Mouse (Mus musculus): Measurements from ENCODE around the gene Xiap. TPM values are rescaled to one million over a fixed set of nuclear protein-coding genes. Genes with fewer than 3 reads are reported as not detected.
"Not testable (repeated sequence)": the region's sequence is repeated elsewhere in the genome, so short reads cannot be mapped to it uniquely, and the experiment has no call there.

Gene Xiap
- polyA plus RNA-seq (2016; fragmentation: Nextera tagmentation; extraction: Ambion mirVana), result 8.8 and 10.5 TPM in 2 replicates

DNA sequence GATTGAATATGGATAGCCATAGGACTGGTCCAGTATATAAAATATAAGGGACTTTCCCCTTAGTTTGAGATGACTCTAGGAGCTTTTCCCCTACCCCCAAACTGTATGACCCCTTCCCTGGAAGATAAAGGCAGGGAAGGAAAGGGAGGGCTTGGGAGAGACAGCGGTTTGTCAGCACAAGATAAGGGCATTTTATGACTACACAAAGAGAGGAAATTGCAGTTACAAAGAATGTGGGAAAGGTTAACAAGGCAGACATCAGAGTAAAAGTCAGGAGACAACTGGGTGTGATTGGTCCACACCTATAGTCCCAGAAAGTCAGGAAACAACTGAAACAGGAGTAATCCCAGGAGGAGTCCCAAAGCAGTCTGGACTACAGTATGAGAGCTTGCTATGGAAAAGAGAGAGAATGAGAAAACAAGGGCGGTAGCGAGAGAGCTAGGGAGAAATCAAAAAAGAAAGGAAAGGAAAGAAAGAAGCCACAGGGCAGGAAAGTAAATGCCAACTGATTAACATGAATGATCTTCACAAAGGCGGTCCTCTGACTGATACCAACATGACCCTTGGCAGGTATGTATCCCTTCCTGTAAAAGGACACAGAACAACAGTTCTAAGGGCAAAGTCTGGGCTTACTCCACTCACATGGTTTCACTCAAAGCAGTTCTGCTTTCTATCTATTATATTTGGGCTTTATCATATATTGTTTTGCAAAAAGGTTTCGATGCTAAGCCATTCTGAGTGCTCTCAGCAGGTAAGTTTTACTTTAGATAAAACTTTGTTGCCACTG lies at the start of gene Xiap:
Gene Xiap (plus strand): TSS at position 398 of the 787 bp plus-strand sequence.
- DNase-seq (ENCODE audit: low spot score), result no peak
- no peak within 1 kb of the TSS for H3K4me3 ChIP-seq
- no peaks in the 10 kb centered on the region for H3K9me3 ChIP-seq
- H3K4me1 ChIP-seq, result no peaks in the 10 kb centered on the region
- 60% methylated on average over 5 of the region's 5 CpGs for WGBS
- no peaks in the 10 kb centered on the region for H3K36me3 ChIP-seq
- H3K27me3 ChIP-seq (ENCODE audit: insufficient read depth, poor library complexity, severe bottlenecking), result no peaks in the 10 kb centered on the region
- H3K27ac ChIP-seq, result no peak within 1 kb of the TSS

DNA sequence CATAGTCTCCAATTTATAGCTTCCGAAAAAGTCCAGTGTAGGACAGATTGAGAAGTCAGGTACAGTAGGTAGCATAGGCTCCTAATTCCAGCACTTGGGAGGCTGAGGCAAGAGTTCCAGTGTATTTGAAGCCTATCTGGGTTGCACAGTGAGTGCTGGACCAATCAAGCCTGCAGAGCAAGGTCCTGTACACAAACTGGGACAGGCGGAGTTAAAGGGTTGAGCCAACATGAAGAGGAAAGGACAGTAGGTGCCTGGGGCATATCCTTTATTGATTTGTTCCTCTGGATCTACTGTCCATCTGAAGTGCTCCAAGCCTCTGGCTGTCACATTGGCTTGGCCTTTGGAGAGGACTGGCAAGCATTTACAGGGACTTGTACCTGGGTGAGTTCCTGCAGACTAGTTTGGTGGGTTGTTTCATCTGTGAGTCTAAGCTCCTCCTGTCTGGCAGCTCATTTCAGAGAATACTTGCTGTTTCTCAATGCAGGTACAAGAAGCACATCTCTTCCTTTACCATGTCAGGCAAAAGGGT lies 46.7 kb upstream of the Xiap start:
- Histone ChIP-seq H3K27ac (no peak overlapping the region), H3K27me3 (ENCODE audit: insufficient read depth, poor library complexity, severe bottlenecking) (no peaks in the 10 kb centered on the region), H3K4me3 (no peak overlapping the region), H3K4me1 (no peaks in the 10 kb centered on the region), H3K36me3 (no peaks in the 10 kb centered on the region), H3K9me3 (no peaks in the 10 kb centered on the region)
- no peak for DNase-seq (ENCODE audit: low spot score)
- WGBS, result 87% methylated on average over 2 of the region's 2 CpGs

DNA sequence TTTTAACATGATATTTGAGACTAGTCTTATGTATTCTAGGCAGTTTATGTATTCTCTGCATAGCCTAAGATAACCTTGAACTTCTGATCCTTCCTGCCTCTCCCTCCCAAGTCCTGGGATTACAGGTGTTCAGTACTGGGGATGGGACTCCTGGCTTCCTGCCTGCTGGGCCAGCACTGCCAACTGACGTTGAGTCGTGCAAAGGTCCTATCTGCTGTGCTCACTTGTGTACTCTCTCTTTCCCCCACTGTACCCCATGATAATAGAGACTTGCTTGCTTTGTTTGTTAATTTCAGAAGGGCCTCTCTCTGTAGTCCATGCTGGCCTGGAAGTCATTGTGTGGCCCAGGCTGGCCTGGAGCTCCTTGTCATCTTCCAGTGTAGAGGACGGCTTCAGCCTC lies 45.7 kb upstream of the Xiap start:
- Histone ChIP-seq H3K27ac (no peak overlapping the region), H3K9me3 (no peaks in the 10 kb centered on the region), H3K4me3 (no peak overlapping the region), H3K4me1 (no peaks in the 10 kb centered on the region), H3K27me3 (ENCODE audit: insufficient read depth, poor library complexity, severe bottlenecking) (no peaks in the 10 kb centered on the region), H3K36me3 (no peaks in the 10 kb centered on the region)
- no peak for DNase-seq (ENCODE audit: low spot score)
- 75% methylated on average over 3 of the region's 3 CpGs for WGBS

DNA sequence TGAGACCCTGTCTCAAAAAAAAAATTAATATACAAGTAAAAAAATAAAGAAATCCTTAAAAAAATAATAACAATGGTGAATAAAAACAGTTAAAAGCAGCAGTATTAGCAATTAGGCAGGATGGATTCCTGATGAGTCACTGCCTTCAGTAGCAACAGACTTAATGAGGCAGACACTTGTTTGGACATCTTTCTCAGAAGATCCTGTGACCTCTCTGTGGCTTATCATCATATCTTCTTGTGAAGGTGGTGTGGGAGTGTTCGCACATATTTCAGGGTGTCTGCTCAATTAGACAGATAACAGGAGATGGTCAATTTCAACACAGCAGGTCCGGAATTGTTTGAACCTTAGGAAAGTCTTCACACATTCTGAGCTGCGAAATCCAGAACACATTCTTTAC lies 45.0 kb upstream of the Xiap start:
- no peaks in the 10 kb centered on the region for H3K27me3 ChIP-seq (ENCODE audit: insufficient read depth, poor library complexity, severe bottlenecking)
- no peak overlapping the region for H3K27ac ChIP-seq
- WGBS, result 54% methylated on average over 3 of the region's 3 CpGs
- H3K4me1 ChIP-seq, result no peaks in the 10 kb centered on the region
- H3K9me3 ChIP-seq, result no peaks in the 10 kb centered on the region
- no peak for DNase-seq (ENCODE audit: low spot score)
- H3K4me3 ChIP-seq, result no peak overlapping the region
- H3K36me3 ChIP-seq, result no peaks in the 10 kb centered on the region

DNA sequence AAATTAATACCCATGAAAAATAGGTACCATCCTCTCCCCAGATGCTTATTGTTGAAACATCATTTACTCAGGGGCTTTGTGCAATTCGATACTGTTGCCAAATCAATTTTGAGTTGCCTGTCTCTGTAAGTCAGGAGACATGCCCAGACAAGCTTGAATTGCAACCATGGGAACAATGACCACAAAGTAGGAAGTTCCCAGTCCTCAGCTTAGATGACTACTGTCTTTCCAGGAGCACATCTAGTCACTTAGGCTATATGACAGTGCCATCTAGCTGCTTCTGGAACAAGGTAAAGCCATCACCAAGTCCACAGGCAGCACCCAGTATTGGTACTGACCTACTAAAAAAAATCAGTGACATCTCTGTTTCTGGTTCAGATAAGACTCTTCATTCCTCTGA lies 41.4 kb upstream of the Xiap start:
- no peak overlapping the region for H3K4me3 ChIP-seq
- no peaks in the 10 kb centered on the region for H3K27me3 ChIP-seq (ENCODE audit: insufficient read depth, poor library complexity, severe bottlenecking)
- WGBS, result 69% methylated on average over 1 of the region's 1 CpGs
- no peaks in the 10 kb centered on the region for H3K4me1 ChIP-seq
- DNase-seq (ENCODE audit: low spot score), result no peak
- H3K9me3 ChIP-seq, result no peaks in the 10 kb centered on the region
- no peaks in the 10 kb centered on the region for H3K36me3 ChIP-seq
- no peak overlapping the region for H3K27ac ChIP-seq

DNA sequence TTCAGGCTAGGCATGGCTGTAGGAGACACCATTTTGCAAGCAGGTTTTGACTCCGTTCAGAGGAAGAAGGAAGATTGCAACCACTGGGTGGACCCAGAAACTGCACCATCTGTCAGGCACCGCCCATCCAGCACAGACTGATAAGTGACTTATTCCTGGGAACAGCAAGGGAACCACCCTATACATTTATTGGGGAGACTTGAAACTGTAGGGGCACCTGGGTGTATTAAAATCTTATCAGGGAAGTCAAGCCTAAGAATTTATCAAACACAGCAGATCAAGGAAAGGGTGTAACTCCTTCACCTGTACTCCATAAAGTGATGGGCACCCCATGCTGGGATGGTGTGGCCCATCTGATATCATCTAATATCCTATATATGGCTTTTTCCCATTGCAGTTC lies 40.0 kb upstream of the Xiap start:
- Histone ChIP-seq H3K9me3 (no peaks in the 10 kb centered on the region), H3K27me3 (ENCODE audit: insufficient read depth, poor library complexity, severe bottlenecking) (no peaks in the 10 kb centered on the region), H3K36me3 (no peaks in the 10 kb centered on the region), H3K4me1 (no peaks in the 10 kb centered on the region), H3K27ac (no peak overlapping the region), H3K4me3 (no peak overlapping the region)
- WGBS, result 71% methylated on average over 2 of the region's 2 CpGs
- no peak for DNase-seq (ENCODE audit: low spot score)

DNA sequence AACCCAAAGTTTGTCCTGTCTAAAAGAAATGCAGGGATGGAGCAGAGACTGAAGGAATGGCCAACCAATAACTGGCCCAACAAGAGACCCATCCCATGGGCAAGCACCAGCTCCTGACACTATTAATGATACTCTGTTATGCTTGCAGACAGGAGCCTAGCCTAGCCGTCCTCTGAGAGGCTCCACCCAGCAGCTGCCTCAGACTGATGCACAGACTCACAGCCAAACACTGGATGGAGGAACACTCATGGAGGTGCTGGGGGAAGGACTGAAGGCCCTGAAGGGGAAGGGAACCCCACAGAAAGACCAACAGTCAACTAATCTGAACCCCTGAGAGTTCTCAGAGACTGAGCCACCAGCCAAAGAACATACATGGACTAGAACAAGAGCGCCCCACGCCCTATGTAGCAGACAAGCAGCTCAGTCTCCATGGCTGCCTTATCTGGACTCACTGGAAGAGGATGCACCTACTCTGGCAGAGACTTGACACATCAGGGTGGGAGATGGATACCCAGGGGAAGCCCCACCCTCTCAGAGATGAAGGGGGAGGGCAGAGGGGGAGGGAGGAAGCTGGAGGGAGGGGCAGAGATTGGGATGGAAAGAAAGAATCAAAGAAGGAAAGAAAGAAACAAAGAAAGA lies 33.6 kb upstream of the Xiap start:
- H3K36me3 ChIP-seq; H3K9me3 ChIP-seq; H3K4me1 ChIP-seq; H3K4me3 ChIP-seq; H3K27ac ChIP-seq; DNase-seq (ENCODE audit: low spot score); H3K27me3 ChIP-seq (ENCODE audit: insufficient read depth, poor library complexity, severe bottlenecking): not testable (repeated sequence)
- WGBS, result 86% methylated on average over 2 of the region's 3 CpGs

DNA sequence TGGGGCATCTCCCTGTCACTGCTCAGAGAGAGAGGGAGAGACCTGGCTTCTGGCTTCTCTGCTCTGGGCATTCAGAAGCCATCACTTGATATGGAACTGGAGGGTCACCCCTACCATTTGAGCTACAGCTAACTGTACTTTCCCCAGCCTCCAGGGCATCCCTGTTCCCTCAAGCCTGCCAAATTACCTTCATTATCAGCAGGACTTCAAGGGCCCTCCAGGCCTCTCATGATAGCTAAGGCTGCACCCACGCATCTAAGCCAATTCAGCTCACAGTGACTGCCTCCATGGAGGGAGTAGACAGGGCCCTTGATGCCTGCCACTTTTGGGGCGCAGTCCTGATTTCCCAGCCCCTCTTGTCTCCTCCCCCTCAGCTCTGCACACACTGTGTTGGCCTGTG lies 32.5 kb upstream of the Xiap start:
- H3K27ac ChIP-seq; H3K4me1 ChIP-seq; H3K36me3 ChIP-seq; H3K9me3 ChIP-seq; DNase-seq (ENCODE audit: low spot score); H3K4me3 ChIP-seq; H3K27me3 ChIP-seq (ENCODE audit: insufficient read depth, poor library complexity, severe bottlenecking): not testable (repeated sequence)
- 41% methylated on average over 2 of the region's 2 CpGs for WGBS

DNA sequence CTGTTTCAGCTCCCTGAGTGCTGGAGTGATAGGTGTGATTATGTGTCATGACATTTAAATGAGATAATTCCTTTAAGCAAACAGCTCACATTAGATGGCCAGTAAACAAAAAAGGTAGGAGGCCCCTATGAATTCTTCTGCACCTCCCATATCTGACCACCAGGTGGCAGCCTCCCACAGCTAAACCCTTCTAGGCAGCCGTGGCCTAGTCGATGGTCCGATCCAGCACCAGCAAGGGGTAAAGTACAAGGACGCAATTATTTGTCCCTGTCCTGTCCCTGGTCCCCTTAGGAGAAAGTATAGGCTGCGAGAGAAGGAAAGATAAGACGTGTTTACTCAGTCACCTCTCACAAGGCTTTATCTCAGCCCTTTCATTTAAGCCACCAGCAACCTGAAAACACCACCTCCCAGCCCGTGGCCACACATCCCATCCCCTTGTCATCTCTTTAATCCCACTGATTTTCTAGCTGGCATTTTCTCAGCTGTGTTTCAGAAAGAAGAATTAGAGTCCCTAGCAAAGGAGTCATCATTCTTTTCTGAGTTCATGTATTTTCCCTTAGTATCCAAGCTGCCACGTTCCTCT lies 26.3 kb upstream of the Xiap start:
- no peak overlapping the region for H3K27ac ChIP-seq
- no peaks in the 10 kb centered on the region for H3K36me3 ChIP-seq
- WGBS, result 26% methylated on average over 8 of the region's 8 CpGs
- H3K27me3 ChIP-seq (ENCODE audit: insufficient read depth, poor library complexity, severe bottlenecking), result no peaks in the 10 kb centered on the region
- H3K4me1 ChIP-seq, result no peaks in the 10 kb centered on the region
- peak; percentile 81 for DNase-seq (ENCODE audit: low spot score)
- H3K9me3 ChIP-seq, result no peaks in the 10 kb centered on the region
- 0 out of 2 replicates have a peak overlapping the region, but pooled peaks have one; percentile 9 for H3K4me3 ChIP-seq

DNA sequence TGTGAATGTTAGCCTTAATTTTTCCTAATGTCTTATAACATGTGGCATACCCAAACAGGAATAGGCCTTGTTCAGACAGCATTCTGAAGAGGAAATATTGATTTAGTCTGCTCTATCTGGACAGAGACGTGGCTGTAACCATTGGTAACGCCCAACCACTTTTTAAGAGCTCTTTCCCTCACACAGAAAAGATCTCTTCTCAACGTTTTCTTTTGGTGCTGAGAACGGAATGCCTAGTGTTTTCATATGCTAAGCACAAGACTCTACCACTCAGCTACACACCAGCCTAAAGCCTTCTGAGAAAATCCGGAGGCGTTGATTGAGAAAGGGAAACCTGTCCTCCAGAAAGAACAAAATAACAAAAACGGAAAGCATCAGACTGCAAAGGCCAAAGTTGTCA lies 25.6 kb upstream of the Xiap start:
- H3K36me3 ChIP-seq, result no peaks in the 10 kb centered on the region
- H3K9me3 ChIP-seq, result no peaks in the 10 kb centered on the region
- H3K27me3 ChIP-seq (ENCODE audit: insufficient read depth, poor library complexity, severe bottlenecking), result no peaks in the 10 kb centered on the region
- no peak overlapping the region for H3K27ac ChIP-seq
- no peaks in the 10 kb centered on the region for H3K4me1 ChIP-seq
- no peak overlapping the region for H3K4me3 ChIP-seq
- DNase-seq (ENCODE audit: low spot score), result no peak
- WGBS, result 72% methylated on average over 7 of the region's 7 CpGs

DNA sequence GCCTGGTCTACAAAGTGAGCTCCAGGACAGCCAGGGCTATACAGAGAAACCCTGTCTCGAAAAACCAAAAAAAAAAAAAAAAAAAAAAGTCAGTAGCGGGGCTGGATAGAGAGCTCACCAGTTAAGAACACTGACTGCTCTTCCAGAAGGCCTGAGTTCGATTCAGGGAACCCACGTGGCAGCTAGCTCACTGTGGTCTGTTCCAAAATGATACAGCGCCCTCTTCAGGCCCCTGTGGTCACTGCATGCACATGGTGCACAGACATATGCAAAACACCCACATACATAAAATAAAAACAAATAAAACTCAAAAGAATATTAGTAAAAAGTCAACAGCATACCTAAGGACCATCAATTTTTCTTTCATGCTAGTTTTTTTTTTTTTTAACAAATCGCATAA lies 20.0 kb upstream of the Xiap start:
- no peak overlapping the region for H3K4me3 ChIP-seq
- WGBS, result 80% methylated on average over 5 of the region's 6 CpGs
- no peak overlapping the region for H3K27ac ChIP-seq
- DNase-seq (ENCODE audit: low spot score), result no peak
- no peaks in the 10 kb centered on the region for H3K36me3 ChIP-seq
- no peaks in the 10 kb centered on the region for H3K27me3 ChIP-seq (ENCODE audit: insufficient read depth, poor library complexity, severe bottlenecking)
- no peaks in the 10 kb centered on the region for H3K4me1 ChIP-seq
- no peaks in the 10 kb centered on the region for H3K9me3 ChIP-seq

DNA sequence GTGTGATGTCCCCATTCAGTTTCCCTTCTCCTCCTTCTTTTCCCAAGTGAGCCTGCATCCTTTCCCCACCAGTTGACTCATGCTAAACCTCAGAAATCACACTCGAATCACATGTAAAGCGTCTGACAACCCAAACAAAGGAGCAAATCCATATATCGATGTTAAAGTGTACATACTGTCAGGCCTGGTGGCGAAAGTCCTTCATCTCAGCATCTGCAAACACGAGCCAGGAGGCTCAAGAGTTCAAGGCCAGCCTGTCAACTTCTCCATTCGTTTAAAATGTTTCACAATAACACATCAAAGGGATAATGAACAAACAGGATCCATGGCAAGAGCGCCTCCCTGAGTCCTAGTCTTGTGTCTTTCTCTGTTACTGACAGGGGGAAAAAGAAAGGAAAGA lies 14.5 kb upstream of the Xiap start:
- DNase-seq (ENCODE audit: low spot score), result no peak
- Histone ChIP-seq H3K4me3 (no peak overlapping the region), H3K36me3 (no peaks in the 10 kb centered on the region), H3K9me3 (no peaks in the 10 kb centered on the region), H3K4me1 (no peaks in the 10 kb centered on the region), H3K27me3 (ENCODE audit: insufficient read depth, poor library complexity, severe bottlenecking) (no peaks in the 10 kb centered on the region), H3K27ac (no peak overlapping the region)
- 86% methylated on average over 7 of the region's 7 CpGs for WGBS

Measured in heart, embryonic 10.5 days (tissue).